Mouse (Mus musculus) liver, postnatal 0 days (tissue): ENCODE data around the gene Rbl1.
A peak's percentile ranks its signal among the peaks of the same experiment; 100 is the strongest.

Experiments
- CTCF ChIP-seq: sonication (generic); IDR thresholded peaks from 2 replicates; pipeline ENCODE4 v1.5.1; 2016; ENCODE audit warnings: antibody characterized with exemption, low read depth
- EP300 ChIP-seq: IDR thresholded peaks from 2 replicates; pipeline ENCODE4 v1.6.1; 2016; ENCODE audit warnings: antibody characterized with exemption, low read depth, mild to moderate bottlenecking

GRCm38 (mm10) chr2:157174416-157174815, 29.9 kb downstream of the Rbl1 start:
- TF ChIP-seq EP300 = no peak
- TF ChIP-seq CTCF = 0 out of 2 replicates have a peak, but pooled peaks have one; percentile 5
